Mouse (Mus musculus): ENCODE measurements at regions not wholly inside any gene's neighbourhood (a gene's known extent, or its start where the extent isn't known, plus 50 kb on each side); places are given as distances from the start of the nearest gene placed in this dataset.

GRCm38 (mm10) chr14:100350021-100350790 is 65.7 kb upstream of the Klf12 start:
- Histone ChIP-seq H3K4me3 (ENCODE audit: extremely low read depth, insufficient read depth, insufficient read length) (no peak overlapping the region), H3K36me3 (ENCODE audit: control insufficient read depth, insufficient read depth, low read length) (no peaks in the 10 kb centered on the region), H3K4me1 (ENCODE audit: control insufficient read depth, insufficient read depth, insufficient read length) (no peaks in the 10 kb centered on the region), H3K27ac (ENCODE audit: insufficient read depth, low read length) (no peak overlapping the region), H3K27me3 (ENCODE audit: control insufficient read depth, insufficient read depth, low read length) (no peaks in the 10 kb centered on the region; the same call in 1 of the 2 replicates)
- no peak for TF ChIP-seq CTCF (IDR thresholded peaks at IDR 0.05; ENCODE audit: extremely low read depth, insufficient read depth, insufficient read length, insufficient replicate concordance)
- TF ChIP-seq POLR2A (IDR thresholded peaks at IDR 0.05; ENCODE audit: low read depth, low read length) = no peak
- 87% methylated on average over 9 of the region's 9 CpGs for WGBS
- no peak for DNase-seq (ENCODE audit: low read depth in 1 of 2, low spot score in 2 of 2)

GRCm38 (mm10) chr14:100348336-100349164 is 64.1 kb upstream of the Klf12 start:
- WGBS = 86% methylated on average over 4 of the region's 4 CpGs
- no peak overlapping the region for H3K4me3 ChIP-seq (ENCODE audit: extremely low read depth, insufficient read depth, insufficient read length)
- H3K4me1 ChIP-seq (ENCODE audit: control insufficient read depth, insufficient read depth, insufficient read length) = no peaks in the 10 kb centered on the region
- DNase-seq (ENCODE audit: low read depth in 1 of 2, low spot score in 2 of 2) = no peak
- H3K27ac ChIP-seq (ENCODE audit: insufficient read depth, low read length) = no peak overlapping the region
- no peaks in the 10 kb centered on the region for H3K36me3 ChIP-seq (ENCODE audit: control insufficient read depth, insufficient read depth, low read length)
- TF ChIP-seq CTCF (IDR thresholded peaks at IDR 0.05; ENCODE audit: extremely low read depth, insufficient read depth, insufficient read length, insufficient replicate concordance) = no peak
- TF ChIP-seq POLR2A (IDR thresholded peaks at IDR 0.05; ENCODE audit: low read depth, low read length) = no peak
- H3K27me3 ChIP-seq (ENCODE audit: control insufficient read depth, insufficient read depth, low read length) = no peaks in the 10 kb centered on the region; the same call in 1 of the 2 replicates

GRCm38 (mm10) chr14:100336926-100337325 is 52.4 kb upstream of the Klf12 start:
- H3K36me3 ChIP-seq (ENCODE audit: control insufficient read depth, insufficient read depth, low read length) = no peaks in the 10 kb centered on the region
- 93% methylated on average over 4 of the region's 4 CpGs for WGBS
- H3K27ac ChIP-seq (ENCODE audit: insufficient read depth, low read length) = no peak overlapping the region
- TF ChIP-seq POLR2A (IDR thresholded peaks at IDR 0.05; ENCODE audit: low read depth, low read length) (no peak), CTCF (IDR thresholded peaks at IDR 0.05; ENCODE audit: extremely low read depth, insufficient read depth, insufficient read length, insufficient replicate concordance) (no peak)
- no peaks in the 10 kb centered on the region for H3K4me1 ChIP-seq (ENCODE audit: control insufficient read depth, insufficient read depth, insufficient read length)
- H3K4me3 ChIP-seq (ENCODE audit: extremely low read depth, insufficient read depth, insufficient read length) = no peak overlapping the region
- no peaks in the 10 kb centered on the region for H3K27me3 ChIP-seq (ENCODE audit: control insufficient read depth, insufficient read depth, low read length)
- DNase-seq (ENCODE audit: low read depth in 1 of 2, low spot score in 2 of 2) = no peak

Data from spleen, adult 2 months (tissue).